Mouse (Mus musculus): ENCODE measurements at regions not wholly inside any gene's neighbourhood (a gene's known extent, or its start where the extent isn't known, plus 50 kb on each side); places are given as distances from the start of the nearest gene placed in this dataset.

DNA sequence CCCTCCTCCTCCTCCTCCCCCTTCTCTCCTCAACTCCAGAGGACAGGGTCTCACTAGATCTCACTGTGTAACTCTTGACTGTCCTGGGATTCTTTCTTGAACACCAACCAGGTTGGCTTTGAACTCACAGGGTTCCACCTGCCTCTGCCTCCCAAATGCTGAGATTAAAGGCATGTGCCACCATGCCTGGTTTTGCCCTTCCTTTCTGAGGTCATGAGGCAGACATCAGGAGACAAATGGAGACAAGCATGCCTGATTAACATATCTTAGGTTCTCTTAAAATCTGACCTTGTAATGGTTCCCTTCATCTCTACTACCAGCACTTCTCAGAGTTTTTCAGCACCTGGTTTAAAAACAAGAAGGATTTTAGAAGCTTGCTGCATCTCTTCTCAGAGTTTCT, 143.5 kb downstream of the Gm10260 start:
- DNase-seq (ENCODE audit: low spot score), result no peak

DNA sequence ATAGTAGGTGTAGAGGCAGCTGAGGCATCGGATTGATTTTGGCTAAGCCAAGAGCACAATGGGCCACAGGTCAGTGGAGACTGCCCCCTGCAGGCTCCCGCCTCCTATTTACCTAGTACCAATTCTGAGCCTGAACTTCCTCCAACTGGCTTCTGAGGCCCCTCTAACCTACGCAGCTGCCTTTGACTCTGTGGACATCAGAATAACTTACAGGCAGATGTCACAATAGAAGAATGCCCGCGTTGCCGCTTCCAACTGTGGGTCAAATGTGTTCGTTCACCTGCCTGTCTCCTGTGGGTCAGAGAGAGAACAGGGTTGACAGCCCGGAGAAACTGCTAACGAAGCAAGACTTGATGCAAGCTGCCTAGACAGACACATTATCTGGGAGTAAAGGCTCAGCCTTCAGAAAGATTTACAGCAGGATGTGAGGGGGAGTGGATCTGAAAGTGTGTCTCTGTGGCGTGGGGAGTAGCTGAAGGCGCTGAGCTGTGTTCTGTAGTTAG, 153.2 kb downstream of the Gm10260 start:
- no peak for DNase-seq (ENCODE audit: low spot score)

DNA sequence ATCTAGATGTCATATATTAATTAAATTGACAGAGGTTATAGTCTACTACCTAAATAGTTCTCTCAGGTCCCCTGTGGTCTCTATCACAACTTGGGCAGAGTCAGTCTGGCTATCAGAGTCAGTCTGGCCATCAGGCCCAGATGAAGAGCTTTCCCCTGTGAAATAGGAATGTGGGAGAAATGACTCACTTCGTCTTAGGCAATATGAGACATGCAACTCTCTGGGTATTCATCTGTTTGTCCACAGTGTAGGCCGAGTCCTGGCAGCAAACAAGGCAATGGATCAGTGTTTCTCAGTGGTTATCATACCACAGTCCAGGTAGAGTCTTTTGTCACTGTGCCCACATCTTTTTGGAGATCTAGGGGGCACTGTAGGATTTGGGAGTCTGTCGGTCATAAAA, 156.0 kb downstream of the Gm10260 start:
- DNase-seq (ENCODE audit: low spot score), result no peak

DNA sequence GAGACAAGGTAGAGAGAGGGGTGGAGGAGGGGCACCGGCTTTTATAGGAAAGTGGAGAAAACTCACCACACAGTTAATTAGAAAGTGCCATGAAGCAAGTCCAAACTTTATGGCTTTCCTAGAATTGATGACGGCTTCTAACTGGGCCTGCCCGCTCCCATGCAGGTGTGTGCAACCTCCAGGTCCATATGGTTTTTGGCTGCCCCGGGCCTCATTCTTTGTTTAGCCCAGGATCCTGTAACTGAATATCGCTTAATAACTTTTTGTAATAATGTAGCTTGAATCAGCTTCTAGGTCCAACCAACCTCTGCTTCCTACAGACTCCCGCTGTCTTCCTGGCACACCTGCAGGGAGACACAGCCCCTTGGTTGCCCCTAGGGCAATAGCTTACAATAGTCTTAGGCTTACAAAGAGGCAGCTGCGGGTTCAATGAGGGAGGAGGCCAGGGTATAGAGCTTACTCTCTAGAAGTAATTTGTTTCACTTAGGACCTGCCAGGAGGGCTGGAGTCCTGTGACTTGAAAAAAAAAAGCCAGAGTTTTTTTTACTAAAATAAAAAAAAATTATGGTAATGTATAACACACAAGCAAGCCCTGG, 159.2 kb downstream of the Gm10260 start:
- no peak for DNase-seq (ENCODE audit: low spot score)

DNA sequence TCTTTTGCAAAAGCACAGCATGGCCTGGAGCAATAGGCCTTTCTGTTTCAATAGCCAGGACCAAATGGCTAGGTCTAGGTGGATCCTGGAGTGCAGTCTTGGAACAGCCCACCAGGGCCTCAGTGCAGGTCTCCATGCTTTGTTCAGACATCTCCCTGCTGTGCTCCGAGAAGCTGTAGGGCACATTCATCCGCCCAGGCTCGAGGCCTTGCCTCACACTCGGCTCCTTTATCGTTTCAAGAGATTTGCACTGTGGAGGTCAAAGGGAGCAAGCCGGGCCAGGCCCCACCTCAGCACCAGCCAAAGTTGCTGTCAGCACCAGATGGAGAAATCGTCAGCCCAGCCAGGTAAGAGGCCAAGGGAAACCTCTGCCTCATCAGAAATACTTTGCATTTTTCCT, 160.3 kb downstream of the Gm10260 start:
- no peak for DNase-seq (ENCODE audit: low spot score)

DNA sequence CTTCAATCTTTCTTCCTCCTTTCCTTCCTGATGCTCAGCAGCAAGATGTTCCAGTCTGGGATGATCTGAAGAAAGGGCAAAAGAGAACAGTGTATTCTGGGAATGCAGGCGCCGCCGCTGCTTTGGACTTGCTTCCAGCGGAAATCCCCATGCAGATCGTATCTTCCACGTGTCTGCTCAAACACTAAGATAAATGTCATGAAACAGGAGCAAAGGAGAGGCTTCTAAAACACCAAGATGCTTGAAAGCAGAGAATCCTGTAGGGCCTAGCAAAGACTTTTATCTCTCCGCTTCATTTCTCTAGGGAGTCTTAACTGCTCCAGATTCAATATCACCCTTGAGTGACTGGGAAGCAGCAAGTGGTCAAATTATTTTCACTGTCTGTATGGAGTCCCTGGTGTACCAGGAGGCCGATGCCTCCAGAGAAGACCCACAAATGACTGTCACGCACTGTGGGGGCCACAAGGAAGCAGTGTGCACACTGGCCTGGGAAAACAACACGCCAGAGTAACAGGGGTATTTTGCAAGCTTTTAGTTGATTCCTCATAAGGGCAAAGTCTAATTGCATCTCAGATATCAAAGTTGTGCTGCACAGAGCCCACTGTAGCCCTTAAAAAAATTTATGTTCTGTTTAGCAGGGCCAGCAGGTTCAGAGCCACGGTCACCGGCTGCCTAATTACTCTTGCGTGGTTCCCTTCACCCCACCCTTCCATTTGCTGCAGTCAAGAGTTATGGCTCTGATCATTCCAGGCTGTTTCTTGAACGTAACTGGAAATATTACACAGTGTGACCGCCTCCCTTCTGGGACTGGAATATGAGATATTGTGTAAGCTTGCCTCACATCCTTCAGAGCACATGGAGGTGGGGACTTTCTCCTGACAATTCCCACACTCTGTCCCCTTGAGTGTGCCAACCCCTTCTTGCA, 161.7 kb downstream of the Gm10260 start:
- peak; percentile 72 for DNase-seq (ENCODE audit: low spot score)

DNA sequence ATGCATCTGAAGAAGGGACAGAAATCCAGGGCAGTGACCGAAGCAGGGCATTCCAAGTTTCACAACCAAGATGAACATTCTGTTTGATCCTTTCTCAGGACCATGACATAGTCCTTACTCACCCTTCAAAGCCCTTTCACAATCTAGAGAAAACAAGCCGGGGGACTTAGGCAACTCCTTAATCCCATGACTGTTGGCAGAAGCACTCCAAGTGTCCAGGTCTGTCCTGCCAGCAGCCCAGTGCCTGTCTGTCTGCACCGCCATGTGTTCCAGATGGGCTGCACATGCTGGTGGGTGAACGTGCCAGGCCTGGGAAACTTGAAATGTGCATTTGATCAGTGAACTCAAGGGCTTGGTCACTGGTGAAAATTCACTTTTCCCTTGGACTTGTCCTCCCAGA, 165.6 kb downstream of the Gm10260 start:
- no peak for DNase-seq (ENCODE audit: low spot score)

DNA sequence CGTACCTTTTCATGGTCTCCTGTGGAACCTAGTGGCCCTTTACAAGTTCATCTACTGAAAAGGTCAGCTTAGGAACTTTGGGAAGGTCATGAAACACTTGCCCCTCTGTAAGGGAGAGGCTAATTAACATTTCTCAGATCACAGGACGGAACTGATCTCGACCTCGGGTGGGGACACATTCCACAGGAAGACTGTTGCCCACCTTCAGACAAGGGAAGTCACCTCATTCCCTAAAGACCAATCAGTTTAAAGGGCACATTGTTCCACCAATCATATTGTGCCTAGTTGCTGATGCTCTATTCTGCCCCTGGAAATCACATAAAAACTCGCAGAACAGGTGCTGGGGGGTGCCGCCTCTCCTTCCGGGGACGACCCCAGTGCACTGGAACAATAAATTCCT, 170.8 kb downstream of the Gm10260 start:
- DNase-seq (ENCODE audit: low spot score), result no peak

DNA sequence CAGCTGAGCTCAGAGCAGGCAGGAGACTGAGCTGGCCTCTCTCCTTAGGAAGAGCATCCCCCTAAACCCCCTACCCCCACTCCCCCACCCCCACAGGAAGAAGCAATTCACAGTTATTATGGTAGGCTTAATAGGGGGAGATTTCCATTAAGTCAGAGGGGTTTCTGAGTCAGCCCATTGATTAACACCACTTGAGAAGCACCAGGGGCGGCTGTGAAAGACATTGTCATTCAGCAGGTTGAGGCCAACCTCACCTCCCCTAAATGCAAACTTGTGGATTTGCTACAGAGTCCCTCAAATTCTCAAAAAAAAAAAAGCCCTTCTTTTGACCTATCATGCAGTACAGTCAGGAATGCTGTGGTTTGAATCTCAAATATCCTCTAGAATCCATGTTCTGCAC, 172.3 kb downstream of the Gm10260 start:
- DNase-seq (ENCODE audit: low spot score), result no peak

DNA sequence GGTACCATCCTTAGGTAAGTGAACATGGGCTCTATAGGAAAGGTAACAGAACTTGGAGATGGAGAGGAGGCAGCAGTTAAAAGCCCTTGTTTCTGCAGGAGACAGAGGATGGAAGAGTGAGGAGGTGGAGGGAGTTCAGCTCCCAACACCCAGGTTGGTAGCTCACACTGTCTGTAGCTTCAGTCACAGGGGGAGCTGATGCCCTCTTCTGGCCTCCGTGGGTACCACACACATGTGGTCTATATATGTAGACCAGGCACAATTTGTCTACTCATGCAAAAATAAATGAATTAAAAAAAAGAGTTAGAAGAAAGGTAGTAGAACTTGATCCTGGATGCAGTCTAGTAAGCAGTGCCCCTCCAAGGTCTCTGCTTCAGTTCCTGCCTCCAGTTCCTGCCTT, 173.3 kb downstream of the Gm10260 start:
- DNase-seq (ENCODE audit: low spot score), result no peak

DNA sequence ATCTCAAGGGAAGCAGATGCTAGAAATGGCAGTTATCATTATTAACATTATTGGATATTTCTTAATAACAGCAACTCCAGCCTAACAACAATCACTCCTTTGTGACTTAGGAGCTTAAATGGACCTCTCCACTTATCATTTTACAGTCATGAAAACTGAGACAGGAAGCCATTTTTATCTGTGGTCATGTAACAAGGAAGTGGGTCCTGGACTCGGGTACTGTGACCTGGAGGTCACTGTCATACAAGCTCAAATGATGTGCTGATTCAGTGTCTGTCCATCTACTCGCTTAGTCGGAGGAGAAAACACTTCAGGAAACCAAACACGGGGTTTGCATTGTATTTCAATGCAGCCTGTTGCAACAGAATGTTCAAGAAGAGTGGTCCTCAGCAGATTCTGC, 176.4 kb downstream of the Gm10260 start:
- no peak for DNase-seq (ENCODE audit: low spot score)

DNA sequence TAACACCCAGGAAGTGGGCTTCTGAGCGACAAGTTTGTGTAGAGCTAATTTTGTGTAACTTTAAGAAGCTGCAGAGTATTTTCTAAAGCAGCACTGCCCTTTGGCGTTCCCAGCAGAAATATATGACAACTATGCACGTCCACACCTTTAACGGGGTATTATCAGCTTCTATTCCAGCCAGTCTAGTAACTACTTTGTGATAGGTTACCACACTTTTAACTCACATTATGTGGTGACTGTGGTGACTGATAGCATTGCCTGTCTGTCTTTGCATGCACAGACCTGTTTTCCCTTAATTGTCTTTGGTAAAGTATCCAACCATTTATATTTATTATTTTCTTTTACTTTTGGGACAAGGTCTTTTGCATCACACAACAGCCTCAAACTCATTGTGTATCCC, 179.1 kb downstream of the Gm10260 start:
- no peak for DNase-seq (ENCODE audit: low spot score)

DNA sequence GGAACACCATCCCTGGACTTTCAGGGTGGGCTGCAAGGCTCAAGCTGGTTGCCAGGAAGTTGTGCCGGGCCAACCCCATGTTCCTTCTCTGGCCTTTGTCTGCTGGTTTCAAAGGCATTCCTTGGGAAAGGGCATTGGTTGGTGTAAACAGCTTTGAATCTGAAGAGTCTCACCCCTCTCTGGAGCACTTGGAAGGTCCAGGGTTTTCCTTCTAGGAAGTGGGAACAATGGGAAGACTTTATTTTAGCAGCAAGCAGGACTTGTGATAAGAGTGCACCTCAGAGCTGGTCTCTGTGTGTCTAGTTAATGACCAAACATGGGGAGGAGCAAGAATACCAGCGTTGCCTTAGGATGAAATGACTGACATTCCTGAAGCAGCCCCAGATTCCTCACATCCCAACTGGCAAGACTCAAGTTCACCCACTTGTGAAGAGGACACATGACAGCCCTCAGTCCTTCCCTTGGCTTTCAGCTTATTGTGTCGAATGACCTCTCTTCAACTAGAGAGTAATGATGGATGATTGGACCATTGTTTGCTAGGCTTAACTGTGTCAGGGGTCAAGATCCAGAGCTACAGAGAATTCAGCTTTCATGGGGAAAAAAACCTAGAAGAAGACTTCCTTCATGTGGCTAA, 180.1 kb downstream of the Gm10260 start:
- no peak for DNase-seq (ENCODE audit: low spot score)

DNA sequence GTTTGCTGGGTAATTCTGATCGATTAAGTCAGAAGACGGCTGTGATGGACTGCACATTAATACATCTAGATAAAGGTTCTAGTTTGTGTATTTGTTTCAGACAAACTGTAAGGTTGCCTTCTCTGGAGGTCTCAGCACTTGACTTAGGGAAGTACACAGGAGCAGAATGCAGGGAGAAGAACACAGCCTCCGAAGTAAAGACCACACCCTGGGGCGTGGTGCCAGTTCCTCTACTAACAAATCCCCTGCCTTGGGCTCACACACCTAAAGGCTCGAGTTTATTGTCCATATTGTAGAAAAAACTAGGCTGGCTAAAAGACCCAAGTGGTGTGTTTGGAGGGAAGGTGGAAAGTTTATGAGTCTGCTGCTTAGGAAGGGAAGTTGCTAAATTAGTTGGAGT, 181.8 kb downstream of the Gm10260 start:
- no peak for DNase-seq (ENCODE audit: low spot score)

DNA sequence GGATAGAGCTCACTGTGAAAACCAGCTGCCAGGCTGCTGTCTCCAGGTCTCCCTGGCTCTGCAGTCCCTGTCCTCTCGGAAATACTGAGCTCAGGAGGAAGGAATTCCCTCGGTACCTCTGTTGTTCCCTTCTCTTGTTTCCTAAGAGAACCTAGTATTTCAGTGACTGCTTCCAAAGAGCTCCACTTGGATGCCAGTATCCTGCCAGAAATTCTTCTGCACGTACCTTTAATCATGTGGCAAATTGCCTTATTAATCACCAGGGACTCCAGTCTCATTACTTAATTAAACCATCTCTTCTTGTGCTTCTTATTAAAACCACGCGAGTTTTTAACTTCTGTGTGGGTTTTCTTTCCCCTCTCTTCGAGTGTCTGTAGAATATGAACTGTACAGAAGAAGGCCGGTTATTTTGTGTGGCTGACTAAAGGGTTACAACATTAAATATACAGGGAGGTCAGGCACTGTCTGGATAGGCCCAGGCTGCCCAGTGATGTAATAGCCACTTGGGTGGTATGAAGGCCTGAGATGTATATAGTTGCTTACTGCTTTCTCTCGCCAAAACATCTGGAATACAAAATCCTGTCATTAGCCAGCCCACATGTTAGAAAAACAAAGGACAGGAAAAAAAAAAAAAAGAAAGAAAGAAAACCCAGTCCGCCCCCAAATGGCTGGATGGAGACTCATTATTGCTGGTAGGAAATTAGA, 183.2 kb downstream of the Gm10260 start:
- no peak for DNase-seq (ENCODE audit: low spot score)

DNA sequence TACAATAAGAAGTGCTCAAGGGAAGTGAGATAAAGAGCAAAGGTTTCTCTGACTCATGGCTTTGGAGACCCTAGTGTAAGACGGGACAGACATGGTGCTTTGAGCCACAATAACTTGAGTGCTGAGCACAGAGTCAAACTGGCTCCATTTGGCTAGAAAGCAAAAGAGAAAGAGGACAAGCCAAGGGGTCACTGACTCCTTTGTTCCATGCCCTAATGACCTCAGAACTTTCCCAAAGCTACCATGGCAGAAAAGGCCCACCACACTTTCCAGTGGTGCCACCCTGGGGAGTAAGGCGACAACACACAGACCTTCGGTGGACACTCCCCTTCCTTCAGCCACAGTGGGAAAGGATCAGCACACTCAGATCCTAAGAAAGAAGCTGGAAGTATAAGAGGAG, 186.8 kb downstream of the Gm10260 start:
- DNase-seq (ENCODE audit: low spot score), result no peak

DNA sequence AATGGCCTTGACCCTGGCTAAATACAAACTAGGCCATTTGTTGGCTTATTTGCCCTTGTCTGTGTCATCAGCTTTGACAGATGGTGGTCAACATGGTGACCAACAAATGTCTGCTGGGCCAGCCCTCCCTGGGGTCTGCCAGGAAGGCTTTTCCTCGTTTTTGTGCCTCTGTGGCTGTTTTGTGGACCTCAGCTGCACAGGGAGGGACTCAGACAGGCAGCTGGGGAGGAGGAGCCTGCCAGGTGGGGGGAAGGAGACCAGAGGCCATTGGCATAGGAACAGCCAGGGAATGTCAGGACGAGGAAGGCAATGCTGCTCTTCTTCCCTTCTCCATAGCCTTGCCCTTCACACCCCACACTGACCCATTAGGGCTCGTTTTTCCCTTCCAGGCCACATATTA, 188.1 kb downstream of the Gm10260 start:
- DNase-seq (ENCODE audit: low spot score), result no peak

DNA sequence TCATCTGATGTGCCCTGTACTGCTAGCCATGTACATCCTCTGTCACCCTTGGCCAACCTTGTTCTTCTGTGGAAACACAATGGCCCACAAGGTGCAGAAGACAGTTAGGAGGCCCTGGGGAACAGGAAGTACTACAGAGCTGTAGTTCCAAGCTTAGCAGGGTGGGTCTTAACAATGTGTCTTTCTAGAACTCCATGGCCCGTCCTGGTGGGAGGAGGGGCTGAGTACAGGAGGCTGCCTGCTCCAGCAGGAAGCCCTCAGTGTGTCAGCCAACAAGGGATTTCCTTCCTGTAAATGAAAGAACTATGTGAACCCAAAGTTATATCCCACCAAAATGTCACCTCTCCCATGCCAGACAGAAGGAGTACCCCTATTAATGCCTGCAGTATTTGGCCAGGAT, 190.4 kb downstream of the Gm10260 start:
- DNase-seq (ENCODE audit: low spot score), result peak; percentile 58

DNA sequence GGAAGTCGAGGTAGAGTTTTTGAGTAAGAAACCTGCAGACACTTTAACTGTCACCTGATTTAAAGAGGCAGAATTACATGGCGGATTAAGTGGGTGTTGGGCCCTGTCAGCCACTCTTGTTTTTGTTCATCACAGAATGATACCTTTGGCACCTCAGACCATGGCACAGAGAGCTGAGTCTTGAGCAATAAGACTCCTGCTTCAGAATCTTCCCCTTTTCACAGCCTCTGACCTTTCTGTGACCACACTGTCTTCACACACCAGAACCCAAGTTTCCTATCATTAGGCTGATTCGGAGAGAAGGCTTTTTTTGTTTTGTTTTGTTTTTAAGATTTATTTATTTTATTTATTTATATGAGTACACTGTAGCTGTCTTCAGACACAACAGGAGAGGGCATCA, 192.8 kb downstream of the Gm10260 start:
- DNase-seq (ENCODE audit: low spot score), result no peak

DNA sequence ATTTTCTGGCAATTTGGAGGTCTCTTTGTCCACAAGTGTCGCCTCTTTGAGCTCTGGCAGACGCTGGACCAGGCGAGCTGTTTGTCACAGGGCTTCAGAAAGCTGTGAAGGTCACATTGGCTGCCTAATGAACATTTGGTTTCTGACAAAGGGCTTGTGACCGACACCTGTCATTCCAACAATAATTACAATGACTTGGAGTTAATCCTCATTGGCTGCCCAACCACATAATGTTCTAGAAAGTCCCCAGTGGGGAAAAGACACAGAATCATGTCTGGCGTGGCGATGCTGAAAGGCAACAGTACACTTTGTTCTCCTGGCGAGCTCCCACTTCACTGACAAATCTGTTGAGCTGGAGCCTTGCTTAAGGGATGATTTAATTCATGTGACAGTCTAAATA, 194.4 kb downstream of the Gm10260 start:
- peak; percentile 81 for DNase-seq (ENCODE audit: low spot score)

DNA sequence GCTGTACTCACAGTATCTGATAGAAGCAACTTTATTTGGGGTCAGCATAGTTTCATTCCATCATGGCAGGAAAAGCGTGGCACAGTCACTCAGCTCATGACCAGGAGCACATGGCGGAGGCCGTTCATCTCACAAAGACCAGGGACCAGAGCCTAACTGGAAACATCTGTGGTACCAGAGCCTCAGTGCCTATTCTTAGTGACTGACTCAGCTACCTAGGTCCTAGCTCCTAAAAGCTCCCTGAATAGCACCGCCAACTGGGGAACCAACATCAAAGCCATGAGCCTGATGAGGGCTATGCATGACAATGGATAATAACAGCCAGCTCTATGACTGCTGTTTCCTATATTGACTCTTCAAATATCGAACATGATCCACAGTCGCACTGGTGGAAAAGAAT, 198.2 kb downstream of the Gm10260 start:
- DNase-seq (ENCODE audit: low spot score), result no peak

DNA sequence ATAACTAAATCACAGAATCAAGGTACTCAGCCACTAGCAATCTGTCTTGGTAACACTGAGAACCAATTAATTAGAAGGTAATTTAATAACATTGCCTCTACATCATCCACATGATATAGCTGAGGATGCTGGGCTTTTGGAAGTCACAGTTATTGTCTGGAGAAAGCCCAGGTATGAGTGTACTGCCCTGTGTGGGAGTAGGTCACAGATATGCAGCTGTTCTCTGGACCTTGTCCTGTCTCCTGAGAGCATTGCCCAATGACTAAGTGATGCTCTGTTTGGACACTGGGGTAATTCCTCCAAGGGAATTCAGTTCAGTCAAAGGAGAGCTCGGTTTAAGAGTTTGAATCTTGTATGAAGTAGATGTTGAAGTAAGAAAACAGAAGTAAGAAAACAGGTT, 199.6 kb downstream of the Gm10260 start:
- DNase-seq (ENCODE audit: low spot score), result no peak

All from heart, adult 8-10 months (tissue).